Mouse (Mus musculus) T-helper 2 cell (primary cell): ENCODE data around the gene Fbxo46.

Source experiments
- in situ Hi-C: fragments of 300-600 bp; cut with MboI, MseI; formaldehyde crosslinking; loops from one replicate; pipeline ENCODE4 v1.15.1; 2025; ENCODE audit warnings: high pct_unique_total_duplicates

The Fbxo46 gene

DNA sequence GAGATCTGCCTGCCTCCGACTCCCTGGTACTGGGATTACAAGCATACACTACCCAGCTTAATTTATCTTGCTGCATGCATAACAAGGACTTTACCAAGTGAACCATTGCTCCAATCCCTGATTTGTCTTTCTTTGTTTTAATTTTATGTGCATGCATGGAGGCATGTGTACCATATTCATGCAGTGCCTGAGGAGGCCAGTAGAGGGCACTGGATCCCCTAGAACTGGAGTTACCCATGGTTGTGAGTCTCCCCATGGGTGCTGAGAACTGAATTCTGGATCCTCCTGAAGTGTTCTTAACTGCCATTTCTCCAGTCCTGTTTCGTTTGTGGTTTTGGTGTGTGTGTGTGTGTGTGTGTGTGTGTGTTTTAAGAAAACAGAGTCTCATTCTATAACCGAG, 47.3 kb downstream of the Fbxo46 start:
- in situ Hi-C loops, result loop anchor here (10.0 kb wide), 1 partner anchor 118 kb away; the partner anchor contains the start of genes Ppm1n and Rtn2

DNA sequence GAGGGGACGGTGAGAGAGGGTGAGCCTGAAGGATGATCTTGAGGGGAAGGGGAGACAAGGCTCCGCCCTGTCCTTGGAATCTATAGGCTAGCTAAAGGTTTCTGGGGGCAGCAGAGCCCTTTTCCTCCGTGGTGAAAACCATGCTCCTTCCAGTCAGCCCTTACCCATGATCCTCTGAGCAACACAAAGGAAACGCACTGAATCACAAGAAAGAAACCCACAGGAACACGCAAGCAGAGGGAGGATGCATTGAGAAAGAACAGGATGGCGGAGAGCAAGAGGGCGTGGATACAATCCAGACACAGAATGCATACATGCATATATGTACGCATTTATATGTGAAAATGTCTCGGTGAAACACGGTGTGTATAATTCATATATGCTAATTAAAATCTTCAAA, 49.8 kb downstream of the Fbxo46 start:
- in situ Hi-C loops, result loop anchor here (10.0 kb wide), 1 partner anchor 115 kb away; the partner anchor contains the start of genes Ppm1n and Rtn2

DNA sequence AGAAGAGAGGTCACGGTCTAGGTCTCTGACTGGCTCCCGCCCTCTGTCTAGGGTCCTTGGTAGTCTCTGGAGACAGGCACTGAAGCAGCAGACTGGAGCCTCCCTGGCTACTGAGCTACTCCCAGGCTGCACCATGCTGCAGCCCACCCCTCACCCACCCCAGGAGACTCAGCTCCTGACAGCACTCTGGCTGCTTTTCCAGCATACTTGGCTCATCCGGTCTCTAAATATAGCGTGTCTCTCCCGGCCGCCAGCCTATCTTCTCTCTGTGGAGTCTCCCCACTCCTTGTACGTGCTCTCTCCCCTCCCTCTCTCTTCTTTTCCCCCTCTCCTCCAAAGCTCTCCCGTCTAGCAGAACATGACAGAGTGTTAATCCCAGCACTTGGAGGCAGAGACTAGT, 50.5 kb downstream of the Fbxo46 start:
- in situ Hi-C loops, result no loop called here

DNA sequence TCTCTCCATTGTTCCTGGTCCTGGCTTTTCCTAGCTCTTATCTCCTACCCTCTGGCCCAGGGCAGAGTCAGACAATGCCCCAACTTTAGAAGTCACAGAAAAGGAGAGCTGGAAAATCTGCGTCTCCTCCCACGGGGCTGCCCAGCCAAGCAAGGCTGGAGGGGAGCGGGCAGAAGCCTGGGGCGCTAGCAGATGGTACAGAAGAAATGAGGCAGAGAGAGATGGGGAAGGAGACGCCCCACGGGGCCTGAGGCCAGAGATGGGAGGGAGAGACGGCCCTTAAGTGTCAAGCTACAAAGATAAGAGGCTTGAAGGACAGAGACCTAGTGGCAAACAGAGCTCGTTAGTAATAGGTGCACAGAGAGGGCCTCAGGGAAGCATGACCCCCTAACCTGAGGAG, 52.2 kb downstream of the Fbxo46 start:
- in situ Hi-C loops, result no loop called here

DNA sequence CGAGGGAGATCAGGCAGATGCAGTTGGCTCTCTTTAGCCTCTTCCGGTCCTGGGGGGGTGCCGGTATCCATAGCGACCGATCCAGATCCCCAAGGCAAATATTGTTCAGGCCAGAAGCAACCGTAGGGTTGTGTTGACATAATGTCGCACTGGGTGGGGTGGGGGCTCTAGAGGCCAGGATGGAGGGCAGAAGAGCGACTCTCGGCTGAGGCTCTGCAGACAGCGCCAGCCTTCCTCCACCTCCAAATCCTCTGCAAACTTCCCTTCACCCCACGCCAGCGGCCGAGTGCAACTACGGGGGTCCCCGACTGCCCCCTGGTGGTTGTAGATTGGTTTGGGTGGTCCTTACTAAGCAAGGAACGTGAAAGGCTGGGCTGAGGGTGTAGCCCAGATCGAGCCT, 53.2 kb downstream of the Fbxo46 start:
- in situ Hi-C loops, result no loop called here

DNA sequence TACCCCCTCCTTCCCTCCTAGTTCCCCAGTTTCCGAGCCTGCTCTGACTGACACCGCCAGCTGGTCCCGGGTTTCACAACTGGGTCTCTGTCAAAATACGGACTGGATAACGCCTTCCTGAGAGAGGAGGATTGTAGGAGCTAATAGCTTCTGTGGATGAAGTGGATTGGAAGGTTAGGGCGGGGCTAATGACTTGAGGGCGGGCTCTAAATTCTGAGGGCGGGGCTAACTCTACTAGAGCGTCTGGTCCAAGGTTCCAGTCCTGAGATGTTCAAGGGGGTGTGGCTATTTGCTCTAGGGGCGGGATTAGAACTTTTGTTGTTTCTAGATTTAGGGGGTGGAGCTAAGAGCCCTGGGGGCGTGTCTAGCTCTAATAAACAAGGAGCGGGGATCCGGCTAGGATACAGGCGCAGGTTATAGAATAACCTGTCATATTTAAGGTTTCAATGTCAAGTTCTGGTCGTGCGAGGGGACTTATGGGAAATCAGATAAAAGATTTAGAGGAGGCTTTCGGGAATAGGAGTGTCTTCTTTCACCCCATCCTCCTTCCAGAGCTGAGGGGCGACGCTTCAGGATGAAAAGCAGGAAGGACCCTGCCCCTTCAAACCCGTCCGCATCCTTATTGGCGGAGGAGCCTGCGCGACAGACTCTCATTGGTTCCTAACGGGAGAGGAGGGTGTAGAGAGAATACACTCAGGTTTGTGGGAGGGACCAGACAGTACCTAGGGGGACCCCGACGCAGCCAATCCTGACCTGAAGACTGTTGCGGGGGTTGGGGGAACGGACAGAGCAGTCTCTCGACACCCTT, 56.3 kb downstream of the Fbxo46 start, which contains the start of gene Eml2:
Gene Eml2, plus strand, starts transcription at position 714 of the 808 bp plus-strand sequence.
- in situ Hi-C loops, result no loop called here

DNA sequence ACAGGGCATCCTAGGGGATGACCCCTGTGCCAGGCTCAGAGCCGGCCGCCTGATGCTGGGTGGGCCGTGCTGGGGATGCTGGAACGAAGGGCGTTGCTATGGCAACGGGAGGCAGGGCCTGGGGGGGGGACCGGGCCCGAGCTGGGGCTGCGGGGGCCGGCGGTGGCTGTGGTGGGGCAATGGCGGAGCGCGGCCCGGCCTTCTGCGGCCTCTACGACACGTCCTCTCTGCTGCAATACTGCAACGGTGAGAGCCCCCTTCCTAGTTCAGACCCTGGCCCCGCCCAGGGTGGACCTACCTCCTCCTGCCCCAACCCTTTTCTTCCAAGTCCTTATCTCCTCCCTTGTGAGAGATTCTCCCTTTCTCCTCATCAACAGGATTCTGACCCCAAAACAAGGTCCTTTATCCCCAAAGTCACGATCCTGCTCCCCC, 56.9 kb downstream of the Fbxo46 start:
- in situ Hi-C loops, result no loop called here

DNA sequence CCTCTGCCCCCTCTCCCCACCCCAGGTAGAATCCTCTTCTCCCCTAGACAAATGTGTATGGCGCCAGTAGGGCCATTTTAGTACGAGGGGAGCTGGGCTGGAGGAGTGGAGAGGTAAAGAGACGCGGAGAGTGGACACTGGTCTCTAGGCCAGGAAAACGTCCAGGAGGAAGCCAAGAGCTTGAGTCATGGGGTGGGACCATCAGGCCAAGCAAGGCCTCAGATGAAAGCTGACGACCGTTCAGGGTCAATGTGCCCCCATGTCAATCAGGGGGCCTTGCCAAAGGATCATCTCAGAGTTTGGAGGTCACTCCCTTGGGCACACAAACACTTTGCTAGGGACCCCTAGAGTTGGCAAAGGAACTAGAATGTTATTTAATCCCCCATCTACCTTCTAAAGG, 57.6 kb downstream of the Fbxo46 start:
- in situ Hi-C loops, result no loop called here

DNA sequence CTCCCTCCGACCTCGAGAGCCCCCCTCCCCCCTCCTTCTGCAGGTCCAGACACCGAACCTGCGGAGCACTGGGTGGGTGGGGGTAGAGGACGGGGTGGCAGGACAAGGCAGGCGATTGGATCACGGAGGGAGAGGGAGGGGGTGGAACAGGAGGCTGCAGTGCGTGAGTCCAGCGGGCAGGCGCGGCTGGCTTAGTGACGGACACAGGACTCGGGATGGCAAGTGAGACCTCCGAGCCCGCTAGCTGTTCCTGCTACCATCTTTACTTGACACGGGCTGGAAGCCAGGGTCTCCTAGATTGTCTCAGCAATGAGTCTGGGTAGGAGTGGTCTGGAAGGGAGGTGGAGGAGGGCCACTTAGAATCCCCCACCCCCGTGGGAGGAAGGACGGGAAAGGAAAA, 58.4 kb downstream of the Fbxo46 start:
- in situ Hi-C loops, result no loop called here

DNA sequence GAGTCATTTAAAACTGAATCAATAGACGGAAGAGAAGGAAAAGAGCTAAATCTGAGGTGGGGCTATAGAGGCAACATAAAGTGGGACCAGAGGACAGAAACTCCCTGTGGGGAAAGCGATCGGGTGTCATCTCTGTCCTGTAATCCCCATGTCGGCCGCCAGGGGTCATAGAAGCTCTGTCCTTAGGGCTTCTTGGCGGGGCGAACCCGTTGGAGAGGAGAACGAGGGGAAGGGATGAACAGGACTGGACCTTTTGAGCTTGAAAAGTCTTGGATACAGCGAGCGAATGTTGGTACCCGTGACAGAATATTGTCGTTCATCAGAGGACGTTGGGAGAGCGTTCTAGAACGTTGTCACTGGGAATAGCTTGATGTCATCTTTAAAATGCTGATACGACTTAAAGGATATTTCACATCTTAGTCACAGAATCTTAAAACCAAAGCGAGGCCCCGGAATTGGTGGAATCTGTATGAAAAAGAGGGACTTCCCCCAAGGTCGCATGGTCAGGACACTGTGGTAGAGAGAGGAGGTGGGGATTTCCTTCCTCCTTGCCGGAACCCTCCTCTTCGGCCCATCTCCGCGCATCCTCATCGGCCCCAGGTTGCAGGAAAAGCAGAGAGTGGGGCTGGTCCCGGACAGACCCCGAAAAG, 58.9 kb downstream of the Fbxo46 start:
- in situ Hi-C loops, result no loop called here

DNA sequence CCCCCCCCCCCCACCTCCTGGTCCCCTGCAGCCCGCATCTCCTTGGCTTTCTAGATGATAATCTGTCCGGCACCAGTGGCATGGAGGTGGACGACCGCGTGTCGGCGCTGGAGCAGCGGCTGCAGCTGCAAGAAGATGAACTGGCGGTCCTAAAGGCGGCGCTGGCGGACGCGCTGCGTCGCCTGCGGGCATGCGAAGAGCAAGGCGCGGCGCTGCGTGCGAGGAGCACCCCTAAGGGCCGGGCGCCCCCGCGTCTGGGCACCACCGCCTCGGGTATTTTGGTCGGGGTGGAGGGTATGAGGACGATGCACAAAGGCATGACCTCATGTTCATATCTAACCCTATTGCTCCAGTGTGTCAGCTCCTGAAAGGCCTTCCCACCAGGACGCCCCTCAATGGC, 59.5 kb downstream of the Fbxo46 start:
- in situ Hi-C loops, result no loop called here

DNA sequence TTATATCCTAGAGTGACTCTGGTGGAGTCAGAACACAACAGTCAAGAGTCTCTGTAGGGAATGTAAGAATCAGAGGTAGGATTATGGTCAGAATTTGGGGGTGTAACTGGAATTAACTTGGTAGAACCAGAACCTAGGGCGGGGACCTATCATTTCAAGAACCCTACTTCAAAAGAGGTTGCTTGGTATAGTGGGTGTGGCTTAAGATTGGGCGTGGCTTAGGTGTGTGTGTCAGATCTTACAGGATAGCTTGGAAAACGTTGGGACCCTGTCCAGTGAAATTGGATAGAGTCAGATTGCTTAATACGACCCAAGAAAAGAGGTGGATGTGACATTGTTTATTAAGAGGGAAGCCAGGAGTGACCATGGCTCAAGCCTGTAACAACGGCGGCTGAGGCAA, 60.3 kb downstream of the Fbxo46 start:
- in situ Hi-C loops, result loop anchor here (5.0 kb wide), 1 partner anchor 47 kb away; the partner anchor contains the start of gene Opa3

DNA sequence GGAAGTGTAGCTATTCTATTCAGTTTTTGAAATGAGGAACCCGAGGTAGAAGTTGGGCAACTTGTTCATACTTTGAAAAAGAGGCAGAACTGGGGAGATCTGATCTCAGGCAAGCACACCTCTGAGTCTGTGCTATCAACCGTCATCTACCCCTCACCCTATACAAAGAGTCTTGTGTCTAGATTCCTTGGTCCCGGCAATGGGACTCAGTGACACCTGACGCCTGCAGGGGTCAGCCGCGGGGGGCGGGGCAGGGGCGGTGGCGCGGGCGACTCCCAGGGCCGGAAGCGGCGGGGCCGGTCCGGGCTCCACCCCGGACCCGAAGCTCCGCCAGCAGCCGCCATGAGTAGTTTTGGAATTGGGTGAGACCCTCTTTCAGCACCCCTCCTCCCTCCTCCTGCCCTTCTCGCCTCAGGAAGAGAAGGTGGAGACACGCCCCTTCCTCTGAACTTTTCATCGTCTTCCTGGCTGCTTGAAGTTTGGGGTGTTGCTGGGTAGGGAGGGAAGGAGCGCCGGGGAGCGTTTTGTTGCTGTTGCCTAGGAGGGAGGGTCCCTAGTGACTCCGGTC, 61.3 kb downstream of the Fbxo46 start:
- in situ Hi-C loops, result loop anchor here (5.0 kb wide), 1 partner anchor 46 kb away; the partner anchor contains the start of gene Opa3

DNA sequence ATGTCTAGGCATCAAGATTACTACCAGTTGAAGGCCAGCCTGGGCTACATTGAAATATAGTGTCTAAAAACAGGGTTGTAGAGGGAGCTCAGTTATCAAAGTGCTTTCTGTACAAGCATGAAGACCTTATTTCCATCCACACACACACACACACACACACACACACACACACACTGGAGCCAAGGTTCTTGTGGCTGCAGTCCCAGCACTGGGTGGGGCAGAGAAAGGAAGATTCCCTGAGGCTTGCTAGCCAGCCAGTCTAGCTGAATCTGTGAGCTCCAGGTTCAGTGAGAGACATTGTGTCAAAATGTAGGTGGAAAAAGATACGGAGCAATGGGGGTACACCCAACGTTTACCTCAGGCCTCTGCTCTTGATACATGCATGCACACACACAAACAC, 64.6 kb downstream of the Fbxo46 start:
- in situ Hi-C loops, result loop anchor here (5.0 kb wide), 1 partner anchor 43 kb away; the partner anchor contains the start of gene Opa3

DNA sequence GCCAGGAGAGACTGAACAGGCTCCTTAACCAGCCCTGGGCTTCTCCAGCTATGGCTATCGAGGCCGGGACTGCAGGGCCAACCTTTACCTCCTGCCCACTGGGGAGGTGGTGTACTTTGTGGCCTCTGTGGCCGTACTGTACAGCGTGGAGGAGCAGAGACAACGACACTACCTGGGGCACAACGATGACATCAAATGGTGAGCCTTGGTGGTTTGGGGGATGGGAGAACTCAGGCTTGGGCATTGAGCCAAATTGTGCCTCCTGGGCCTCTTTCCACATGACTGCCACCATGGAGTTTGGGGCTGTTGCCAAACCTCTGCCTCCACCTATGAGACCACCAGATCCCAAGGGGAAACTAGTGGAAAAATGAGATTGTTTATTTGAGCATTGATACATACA, 65.1 kb downstream of the Fbxo46 start:
- in situ Hi-C loops, result loop anchor here (5.0 kb wide), 1 partner anchor 43 kb away; the partner anchor contains the start of gene Opa3
